Mouse (Mus musculus) kidney, postnatal 0 days (tissue): ENCODE results near the gene Spata2. TPM values are rescaled to one million over a fixed set of nuclear protein-coding genes. Genes with fewer than 3 reads are reported as not detected.

Experiments used
- ATAC-seq: fragments of 200-750 bp; cut with Nextera tagmentation; replicated peaks from 2 replicates; pipeline ENCODE4 v1.8.0; 2017; ENCODE audit warnings: low read depth, moderate number of reproducible peaks, moderate TSS enrichment, moderate library complexity; ENCODE audit not compliant: low FRiP score
- DNase-seq: peaks from one replicate; pipeline ENCODE4 v3.0.0-alpha.2; 2016; ENCODE audit warnings: low spot score
- H3K27ac ChIP-seq: fragments of 300-500 bp; sonication (generic); 2 replicates; pipeline ENCODE4 v1.5.1; 2014; ENCODE audit warnings: mild to moderate bottlenecking
- H3K27me3 ChIP-seq: fragments of 300-500 bp; sonication (generic); 2 replicates; pipeline ENCODE4 v1.6.1; 2014; ENCODE audit warnings: low read length, mixed read lengths; ENCODE audit not compliant: insufficient read depth
- H3K36me3 ChIP-seq: fragments of 300-500 bp; sonication (generic); 2 replicates; pipeline ENCODE4 v1.6.1; 2014; ENCODE audit warnings: low read length, mixed read lengths; ENCODE audit not compliant: insufficient read depth
- H3K4me1 ChIP-seq: fragments of 300-500 bp; sonication (generic); replicated peaks from 2 replicates; pipeline ENCODE4 v1.6.1; 2014; ENCODE audit warnings: antibody characterized with exemption, low read length, mixed read lengths; ENCODE audit not compliant: insufficient read depth
- H3K4me2 ChIP-seq: fragments of 300-500 bp; sonication (generic); 2 replicates; pipeline ENCODE4 v1.6.1; 2014; ENCODE audit warnings: mild to moderate bottlenecking, low read length, moderate library complexity, mixed read lengths
- H3K4me3 ChIP-seq: fragments of 300-500 bp; sonication (generic); replicated peaks from 2 replicates; pipeline ENCODE4 v1.5.1; 2014; ENCODE audit warnings: low read depth, low read length
- H3K9ac ChIP-seq: fragments of 300-500 bp; sonication (generic); 2 replicates; pipeline ENCODE4 v1.6.1; 2014; ENCODE audit warnings: low read depth, low read length
- H3K9me3 ChIP-seq: fragments of 300-500 bp; sonication (generic); replicated peaks from 2 replicates; pipeline ENCODE4 v1.6.1; 2016; ENCODE audit warnings: low read length, inconsistent platforms, mixed read lengths
- CTCF ChIP-seq: IDR thresholded peaks from 2 replicates; pipeline ENCODE4 v1.5.1; 2016; ENCODE audit warnings: antibody characterized with exemption, low read depth, mild to moderate bottlenecking, moderate library complexity
- WGBS: fragments of 180-500 bp; shearing (Covaris S2); extraction: QIAGEN DNeasy Blood & Tissue Kit; methylation state at CpG from one replicate; pipeline ENCODE4 v1.1.7; 2014; 5-methylcytosine and 5-hydroxymethylcytosine counted together
- polyA plus RNA-seq: library from polyadenylated mRNA; unstranded; fragments of >200 nt; fragmentation: Nextera tagmentation; extraction: Ambion mirVana; gene quantifications from 2 replicates; pipeline ENCODE4 v1.2.1, GENCODE M21; 2015

Gene Spata2
- polyA plus RNA-seq = 14.3 and 15.5 TPM in 2 replicates

DNA sequence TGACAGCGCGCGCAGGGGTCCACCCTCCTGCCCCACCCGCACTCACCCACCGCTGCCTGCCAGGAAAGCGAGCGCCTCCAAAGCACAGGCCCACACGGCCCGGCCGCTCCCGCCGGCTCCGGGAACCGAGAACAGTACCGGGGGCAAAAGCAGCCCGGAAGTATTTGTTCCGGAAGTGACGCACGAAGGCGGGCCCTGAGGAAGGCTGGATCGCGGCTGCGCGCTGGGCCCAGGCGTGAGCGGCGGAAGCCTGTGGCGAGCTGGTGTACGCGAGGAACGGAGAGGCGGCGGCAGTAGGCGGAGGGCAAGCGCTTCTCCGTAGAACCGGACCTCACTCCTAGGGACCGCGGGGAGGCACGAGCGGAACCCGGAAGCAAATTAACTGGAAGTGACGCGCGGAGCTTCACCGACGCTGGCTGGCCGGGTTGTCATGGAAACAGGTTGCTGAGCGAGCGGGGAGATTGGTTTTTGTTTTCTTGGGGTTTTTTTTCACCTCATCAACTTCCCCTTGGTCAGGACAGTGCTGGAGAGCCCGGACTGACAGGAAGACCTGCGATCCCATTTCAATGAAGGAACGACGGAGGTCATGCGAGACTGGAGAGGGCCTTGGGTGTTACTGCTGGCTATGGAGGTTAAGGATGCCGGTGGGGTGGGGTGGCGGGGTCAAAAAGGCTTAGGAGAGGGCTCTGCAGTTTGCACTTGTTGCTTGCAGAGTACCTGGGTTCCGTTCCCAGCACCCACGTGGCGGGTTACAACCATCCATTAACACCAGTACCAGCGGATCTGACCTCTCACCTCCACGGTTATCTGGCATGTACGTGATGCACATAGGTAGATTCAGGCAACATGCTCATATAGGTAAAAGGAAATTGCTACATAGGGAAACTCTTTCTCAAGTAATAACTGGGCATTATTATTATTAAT, at the start of gene Spata2:
Spata2 (minus strand) TSS at position 175 of the 924 bp plus-strand sequence.
- Histone ChIP-seq H3K27me3 (no peaks in the 10 kb centered on the region), H3K27ac (peak within 1 kb of the TSS; percentile 98), H3K9me3 (no peaks in the 10 kb centered on the region), H3K4me2 (peak within 1 kb of the TSS; percentile 58), H3K9ac (peak within 1 kb of the TSS; percentile 96), H3K4me1 (peaks cover 11% of the 10 kb centered on the region; the same call in 1 of the 2 replicates), H3K36me3 (no peaks in the 10 kb centered on the region), H3K4me3 (peak within 1 kb of the TSS; percentile 99)
- ATAC-seq = peak; percentile 88
- TF ChIP-seq CTCF = no peak
- peak; percentile 96 for DNase-seq
- 1% methylated on average over 63 of the region's 63 CpGs for WGBS

DNA sequence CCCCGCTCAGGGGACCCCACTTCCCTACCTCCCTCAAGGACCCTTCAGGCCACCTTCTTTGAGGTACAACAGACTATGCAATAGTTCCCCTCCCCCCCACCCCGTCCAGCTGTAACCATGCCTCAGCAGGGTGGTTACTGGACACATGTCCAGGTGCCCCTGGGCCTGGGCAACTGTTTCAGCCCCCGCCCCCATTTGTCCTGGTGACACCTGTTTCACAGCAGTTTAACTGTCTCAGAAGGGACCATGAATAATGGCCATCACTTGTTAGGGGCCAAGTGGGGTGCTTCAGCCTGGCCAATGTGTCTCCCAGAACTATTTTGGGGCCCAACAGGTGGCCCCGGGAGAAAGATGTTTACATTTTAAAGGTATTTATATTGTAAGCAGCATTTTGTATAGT, 49.7 kb upstream of the Spata2 start:
- Histone ChIP-seq H3K4me1 (peaks cover 22% of the 10 kb centered on the region), H3K4me2 (0 out of 2 replicates have a peak overlapping the region, but pooled peaks have one; percentile 60), H3K9ac (no peak overlapping the region), H3K9me3 (no peaks in the 10 kb centered on the region), H3K27ac (peak overlapping the region; percentile 65; the same call in 1 of the 2 replicates), H3K36me3 (no peaks in the 10 kb centered on the region), H3K4me3 (no peak overlapping the region), H3K27me3 (no peaks in the 10 kb centered on the region)
- TF ChIP-seq CTCF = no peak
- 56% methylated on average over 4 of the region's 4 CpGs for WGBS
- DNase-seq (no peak), ATAC-seq (no peak)

GRCm38 (mm10) chr2:167541761-167542160, 49.1 kb upstream of the Spata2 start:
- peak overlapping the region; percentile 60 for H3K4me2 ChIP-seq
- H3K9ac ChIP-seq = peak overlapping the region; percentile 59; the same call in 1 of the 2 replicates
- WGBS = 73% methylated on average over 12 of the region's 12 CpGs
- no peaks in the 10 kb centered on the region for H3K9me3 ChIP-seq
- H3K27ac ChIP-seq = peak overlapping the region; percentile 65
- TF ChIP-seq CTCF = no peak
- ATAC-seq = no peak
- peaks cover 22% of the 10 kb centered on the region for H3K4me1 ChIP-seq
- H3K36me3 ChIP-seq = no peaks in the 10 kb centered on the region
- H3K27me3 ChIP-seq = no peaks in the 10 kb centered on the region
- DNase-seq = no peak
- H3K4me3 ChIP-seq = peak overlapping the region; percentile 44; the same call in 1 of the 2 replicates

GRCm38 (mm10) chr2:167541324-167541723, 48.6 kb upstream of the Spata2 start:
- Histone ChIP-seq H3K9me3 (no peaks in the 10 kb centered on the region), H3K4me2 (peak overlapping the region; percentile 60), H3K9ac (peak overlapping the region; percentile 59; the same call in 1 of the 2 replicates), H3K27me3 (no peaks in the 10 kb centered on the region), H3K4me3 (peak overlapping the region; percentile 44), H3K36me3 (no peaks in the 10 kb centered on the region), H3K27ac (peak overlapping the region; percentile 65), H3K4me1 (peaks cover 22% of the 10 kb centered on the region)
- TF ChIP-seq CTCF = no peak
- 22% methylated on average over 6 of the region's 6 CpGs for WGBS
- peak; percentile 8 for DNase-seq
- ATAC-seq = no peak

- Histone ChIP-seq H3K9me3 (no peaks in the 10 kb centered on the region), H3K4me3 (peak overlapping the region; percentile 44), H3K4me1 (peaks cover 22% of the 10 kb centered on the region), H3K36me3 (no peaks in the 10 kb centered on the region), H3K4me2 (peak overlapping the region; percentile 60), H3K9ac (peak overlapping the region; percentile 59), H3K27me3 (no peaks in the 10 kb centered on the region), H3K27ac (peak overlapping the region; percentile 65)
- DNase-seq = peak; percentile 28
- no peak for ATAC-seq
- WGBS = 32% methylated on average over 12 of the region's 12 CpGs
- TF ChIP-seq CTCF = no peak
These were observed 47.9 kb upstream of the Spata2 start for GRCm38 (mm10) chr2:167540477-167541110.
